Mouse (Mus musculus) intestine, postnatal 0 days (tissue): ENCODE data around the gene Atg101. TPM values are rescaled to one million over a fixed set of nuclear protein-coding genes. Genes with fewer than 3 reads are reported as not detected.

Experiments
- ATAC-seq: fragments of 200-750 bp; cut with Nextera tagmentation; 2 replicates; pipeline ENCODE4 v1.8.0; 2017; ENCODE audit warnings: mild to moderate bottlenecking, moderate TSS enrichment, moderate library complexity
- H3K27ac ChIP-seq: fragments of 300-500 bp; sonication (generic); 2 replicates; pipeline ENCODE4 v1.5.1; 2014; ENCODE audit warnings: mild to moderate bottlenecking, low read depth, low read length, moderate library complexity
- H3K27me3 ChIP-seq: fragments of 300-500 bp; sonication (generic); replicated peaks from 2 replicates; pipeline ENCODE4 v1.6.1; 2014; ENCODE audit warnings: low read length, mixed read lengths; ENCODE audit not compliant: control insufficient read depth, insufficient read depth
- H3K36me3 ChIP-seq: fragments of 300-500 bp; sonication (generic); 2 replicates; pipeline ENCODE4 v1.6.1; 2014; ENCODE audit warnings: mild to moderate bottlenecking, moderate library complexity; ENCODE audit not compliant: control insufficient read depth, insufficient read depth
- H3K4me1 ChIP-seq: fragments of 300-500 bp; sonication (generic); replicated peaks from 2 replicates; pipeline ENCODE4 v1.6.1; 2014; ENCODE audit warnings: antibody characterized with exemption, low read length, mixed read lengths; ENCODE audit not compliant: control insufficient read depth, insufficient read depth
- H3K4me2 ChIP-seq: fragments of 300-500 bp; sonication (generic); replicated peaks from 2 replicates; pipeline ENCODE4 v1.6.1; 2014; ENCODE audit warnings: low read depth, mild to moderate bottlenecking, moderate library complexity
- H3K4me3 ChIP-seq: fragments of 300-500 bp; sonication (generic); 2 replicates; pipeline ENCODE4 v1.5.1; 2014; ENCODE audit warnings: low read depth, low read length
- H3K9ac ChIP-seq: fragments of 300-500 bp; sonication (generic); 2 replicates; pipeline ENCODE4 v1.6.1; 2014; ENCODE audit warnings: mild to moderate bottlenecking, low read depth, low read length
- H3K9me3 ChIP-seq: fragments of 300-500 bp; sonication (generic); 2 replicates; pipeline ENCODE4 v1.6.1; 2016; ENCODE audit warnings: mixed run types; ENCODE audit not compliant: control insufficient read depth
- CTCF ChIP-seq: sonication (generic); IDR thresholded peaks from 2 replicates; pipeline ENCODE4 v1.5.1; 2016; ENCODE audit warnings: low read depth, mild to moderate bottlenecking, control low read depth, antibody characterized with exemption, moderate library complexity
- WGBS: fragments of 180-500 bp; shearing (Covaris S2); extraction: QIAGEN DNeasy Blood & Tissue Kit; methylation state at CpG from one replicate; pipeline ENCODE4 v1.1.7; 2014; 5-methylcytosine and 5-hydroxymethylcytosine counted together
- polyA plus RNA-seq: library from polyadenylated mRNA; unstranded; fragments of >200 nt; fragmentation: Nextera tagmentation; extraction: Ambion mirVana; gene quantifications from 2 replicates; pipeline ENCODE4 v1.2.1, GENCODE M21; 2015

Atg101 gene
- polyA plus RNA-seq, 1 experiment from 2014 or later: 50.9 TPM

DNA sequence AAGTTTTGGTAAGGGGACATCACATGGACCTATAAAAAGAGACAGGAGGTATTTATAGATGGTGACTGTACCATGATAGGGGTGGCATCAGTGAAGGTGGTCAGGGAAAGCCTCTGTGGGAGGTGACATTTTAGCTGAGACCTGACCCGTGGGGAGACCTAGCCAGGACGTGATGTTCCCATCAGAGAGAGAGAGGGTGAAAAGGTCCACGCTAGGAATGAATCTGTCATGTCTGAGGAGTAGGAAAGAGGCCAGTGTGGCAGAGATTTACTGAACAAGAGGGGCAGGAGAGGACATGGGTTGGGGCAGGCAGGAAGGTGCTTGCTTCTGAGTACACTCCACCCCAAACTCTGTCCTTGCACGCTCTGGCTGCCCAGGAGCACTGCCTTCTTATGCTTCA, 19.8 kb downstream of the Atg101 start:
- no peak overlapping the region for H3K4me3 ChIP-seq
- no peaks in the 10 kb centered on the region for H3K4me1 ChIP-seq
- H3K9me3 ChIP-seq: no peaks in the 10 kb centered on the region
- H3K36me3 ChIP-seq: no peaks in the 10 kb centered on the region
- H3K4me2 ChIP-seq: no peak overlapping the region
- no peak for TF ChIP-seq CTCF
- no peak overlapping the region for H3K9ac ChIP-seq
- no peaks in the 10 kb centered on the region for H3K27me3 ChIP-seq
- 77% methylated on average over 4 of the region's 4 CpGs for WGBS
- no peak for ATAC-seq
- no peak overlapping the region for H3K27ac ChIP-seq

DNA sequence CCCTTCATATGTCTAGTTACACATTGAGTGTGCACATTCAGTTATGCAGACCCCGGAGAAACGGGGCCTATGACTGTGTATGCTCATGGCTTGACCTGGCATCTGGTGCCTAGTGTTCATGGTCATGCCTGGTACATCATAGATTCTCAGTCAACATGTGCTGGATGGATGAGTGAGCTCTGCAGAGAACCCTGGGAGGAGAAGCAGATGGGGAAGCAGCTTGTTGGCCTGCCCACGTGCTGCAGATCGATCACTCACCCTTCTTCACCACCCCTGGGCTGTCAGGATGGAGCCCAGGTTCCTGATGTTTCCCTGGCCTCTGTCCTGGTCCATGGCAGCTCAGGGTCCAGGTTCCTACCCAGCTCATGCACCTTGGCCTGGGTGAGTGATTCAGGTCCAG, 22.4 kb downstream of the Atg101 start:
- WGBS: 93% methylated on average over 4 of the region's 4 CpGs
- Histone ChIP-seq H3K4me1 (no peaks in the 10 kb centered on the region), H3K9ac (no peak overlapping the region), H3K36me3 (no peaks in the 10 kb centered on the region), H3K9me3 (no peaks in the 10 kb centered on the region), H3K4me2 (no peak overlapping the region), H3K27me3 (no peaks in the 10 kb centered on the region), H3K4me3 (no peak overlapping the region), H3K27ac (no peak overlapping the region)
- no peak for ATAC-seq
- TF ChIP-seq CTCF: no peak

DNA sequence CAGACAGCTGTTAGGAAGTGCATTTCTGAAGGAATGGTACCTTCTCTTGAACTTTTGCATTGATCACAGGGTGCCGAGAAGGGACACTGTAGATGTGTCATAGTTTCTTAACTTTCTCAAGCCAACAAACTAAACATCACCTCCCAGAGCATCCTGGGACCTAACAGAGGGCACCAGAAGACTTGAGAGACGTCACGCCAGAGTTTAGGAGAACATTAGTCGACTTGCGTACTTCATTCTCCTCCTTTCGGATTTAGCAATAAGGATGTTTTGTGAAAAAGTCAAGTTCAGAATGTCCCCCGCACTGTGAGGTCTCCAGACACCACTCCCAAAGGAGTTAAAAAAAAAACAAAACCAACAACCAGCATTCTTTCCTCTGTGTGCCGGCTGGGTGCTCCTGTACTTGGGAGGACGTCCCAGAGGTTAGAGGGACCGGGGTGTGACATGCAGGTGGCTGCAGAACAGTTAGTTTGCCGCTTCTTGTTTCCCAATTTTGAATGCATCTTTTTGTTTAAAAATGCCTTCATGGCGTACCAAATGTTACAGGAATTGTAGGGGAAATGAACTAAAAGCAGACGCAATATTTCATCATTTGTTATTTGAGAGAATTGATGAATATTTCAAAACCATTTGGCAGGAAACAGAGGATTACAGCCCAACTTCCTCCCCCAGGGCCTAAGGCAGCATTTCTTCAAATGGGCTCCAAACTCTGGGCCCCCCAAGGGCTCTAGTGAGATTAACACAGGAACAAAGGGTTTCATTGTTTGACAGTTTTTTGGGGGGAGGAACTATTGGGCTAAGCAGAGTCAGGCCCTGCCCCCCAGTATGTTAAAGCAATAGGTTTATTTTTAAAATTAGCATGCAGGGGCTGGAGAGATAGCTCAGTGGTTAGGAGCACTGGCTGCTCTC, 24.6 kb downstream of the Atg101 start:
- no peaks in the 10 kb centered on the region for H3K4me1 ChIP-seq
- H3K9ac ChIP-seq: no peak overlapping the region
- no peaks in the 10 kb centered on the region for H3K27me3 ChIP-seq
- ATAC-seq: no peak
- no peak for TF ChIP-seq CTCF
- H3K4me2 ChIP-seq: no peak overlapping the region
- no peaks in the 10 kb centered on the region for H3K9me3 ChIP-seq
- H3K27ac ChIP-seq: no peak overlapping the region
- no peaks in the 10 kb centered on the region for H3K36me3 ChIP-seq
- no peak overlapping the region for H3K4me3 ChIP-seq
- 65% methylated on average over 13 of the region's 13 CpGs for WGBS

DNA sequence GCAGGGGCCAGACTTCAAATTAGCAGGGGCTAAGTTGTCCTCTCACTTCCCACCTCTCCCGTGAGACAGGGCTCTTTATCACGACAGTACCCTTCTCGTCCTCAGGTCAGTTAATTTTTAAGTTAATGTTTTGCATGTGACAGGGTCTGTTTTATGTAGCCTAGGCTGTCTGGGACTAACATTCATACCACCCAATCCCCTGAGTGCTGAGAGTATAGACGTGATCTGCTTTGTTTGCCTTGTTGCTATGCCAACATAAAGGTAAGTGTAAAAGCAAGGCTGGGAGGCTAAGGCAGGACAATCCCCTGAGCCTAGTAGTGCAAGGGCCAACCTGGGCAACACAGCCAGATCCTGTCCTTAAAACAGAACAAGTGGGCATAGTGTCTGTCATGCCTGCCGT, 25.4 kb downstream of the Atg101 start:
- WGBS: 33% methylated on average over 5 of the region's 5 CpGs
- no peak for TF ChIP-seq CTCF
- H3K9me3 ChIP-seq: no peaks in the 10 kb centered on the region
- no peak overlapping the region for H3K4me3 ChIP-seq
- ATAC-seq: no peak
- no peaks in the 10 kb centered on the region for H3K36me3 ChIP-seq
- no peak overlapping the region for H3K27ac ChIP-seq
- H3K4me2 ChIP-seq: no peak overlapping the region
- no peaks in the 10 kb centered on the region for H3K27me3 ChIP-seq
- H3K9ac ChIP-seq: no peak overlapping the region
- no peaks in the 10 kb centered on the region for H3K4me1 ChIP-seq

DNA sequence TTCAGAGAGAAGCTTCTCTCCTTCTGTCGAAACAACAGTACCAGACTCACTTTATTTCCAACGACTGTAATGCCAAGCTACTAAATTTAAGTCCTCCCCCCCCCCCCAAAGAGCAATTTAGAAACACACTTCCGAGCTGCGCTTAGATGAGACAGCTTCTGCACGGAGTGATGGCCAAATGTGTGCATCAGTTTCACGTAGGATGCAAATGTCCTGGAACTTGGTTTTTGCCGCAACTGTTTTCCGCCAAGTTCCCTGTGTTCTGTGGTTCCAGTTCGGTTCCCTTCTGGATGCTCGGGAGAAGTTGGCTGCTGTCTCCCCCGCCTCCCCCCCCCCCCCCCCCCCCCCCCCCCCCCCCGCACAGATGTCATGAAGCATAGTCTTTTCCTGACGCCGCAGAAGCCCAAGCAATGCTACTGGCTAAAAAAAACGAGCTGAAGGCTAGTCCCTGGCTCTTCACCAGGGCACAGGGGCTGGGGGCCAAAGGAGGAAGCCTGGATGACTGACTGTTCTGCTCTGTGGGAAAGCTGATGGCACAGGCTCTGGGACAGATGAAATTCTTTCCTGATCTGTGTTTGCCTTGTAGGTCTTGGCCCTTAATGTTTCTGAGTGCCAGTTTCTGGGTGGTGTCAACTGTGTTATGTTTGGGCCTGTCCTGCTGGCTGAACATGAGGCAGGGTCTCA, 27.2 kb downstream of the Atg101 start:
- Histone ChIP-seq H3K27ac (no peak overlapping the region), H3K4me3 (no peak overlapping the region), H3K4me1 (no peaks in the 10 kb centered on the region), H3K9ac (no peak overlapping the region), H3K4me2 (no peak overlapping the region), H3K36me3 (no peaks in the 10 kb centered on the region), H3K27me3 (no peaks in the 10 kb centered on the region), H3K9me3 (no peaks in the 10 kb centered on the region)
- no peak for ATAC-seq
- 44% methylated on average over 14 of the region's 15 CpGs for WGBS
- no peak for TF ChIP-seq CTCF

DNA sequence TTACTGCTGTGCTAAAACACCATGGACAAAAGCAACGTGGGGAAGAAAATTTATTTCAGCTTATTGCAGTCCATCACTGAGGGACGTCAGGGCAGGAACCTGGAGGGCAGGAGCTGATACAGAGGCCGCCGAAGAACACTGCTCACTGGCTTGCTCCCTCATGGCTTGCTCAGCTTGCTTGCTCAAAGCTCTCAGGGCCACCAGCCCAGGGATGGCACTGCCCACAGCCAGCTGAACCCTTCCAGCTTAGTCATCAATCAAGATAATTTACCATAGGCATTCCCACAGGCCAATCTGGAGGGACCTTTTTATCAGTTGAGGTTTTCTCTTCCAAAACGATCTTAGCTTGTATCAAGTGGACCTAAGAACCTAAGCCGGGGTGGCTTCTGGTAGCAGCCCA, 27.9 kb downstream of the Atg101 start:
- H3K9me3 ChIP-seq: no peaks in the 10 kb centered on the region
- no peak overlapping the region for H3K27ac ChIP-seq
- no peak for TF ChIP-seq CTCF
- no peak for ATAC-seq
- H3K27me3 ChIP-seq: no peaks in the 10 kb centered on the region
- H3K36me3 ChIP-seq: no peaks in the 10 kb centered on the region
- no peaks in the 10 kb centered on the region for H3K4me1 ChIP-seq
- 73% methylated on average over 6 of the region's 6 CpGs for WGBS
- H3K9ac ChIP-seq: no peak overlapping the region
- no peak overlapping the region for H3K4me3 ChIP-seq
- H3K4me2 ChIP-seq: no peak overlapping the region
